11 mouse cellular contexts compared by ENCODE assay signal in genomic region chr3:105799375-105799774, GRCm38 (mm10). TPM values are rescaled to one million over a fixed set of nuclear protein-coding genes. Genes with fewer than 3 reads are reported as not detected.
DNase-seq lines count a peak whose midpoint lies in the region; ATAC-seq and TF ChIP-seq lines count a peak whose summit lies in the region.
"Had no signal": no experiment of that assay in that cellular context is flagged by ENCODE, and none has a peak within 500 bp of the region (broad histone marks: within the 10 kb centered on the region; RNA-seq: fewer than 3 reads in every experiment).

No protein-coding gene starts in this region.

- H3K27ac ChIP-seq in spleen, adult 2 months (ENCODE audit: insufficient read depth, low read length), result peak overlapping the region; percentile 77
- peak overlapping the region; percentile 97 for H3K27ac ChIP-seq in liver, embryonic 12.5 days
- H3K27ac ChIP-seq in stomach, embryonic 16.5 days (ENCODE audit: low read length), result no peak overlapping the region

- no peaks in the 10 kb centered on the region for H3K27me3 ChIP-seq in spleen, adult 2 months (ENCODE audit: control insufficient read depth, insufficient read depth, low read length)
- H3K27me3 ChIP-seq in liver, embryonic 12.5 days (replicated peaks), result no peaks in the 10 kb centered on the region
- H3K27me3 ChIP-seq in stomach, embryonic 16.5 days (ENCODE audit: control insufficient read depth, insufficient read depth, low read length), result no peaks in the 10 kb centered on the region

- H3K9ac ChIP-seq in liver, embryonic 12.5 days, result peak overlapping the region; percentile 93
- peak overlapping the region; percentile 43 for H3K9ac ChIP-seq in stomach, embryonic 16.5 days (ENCODE audit: low read length)

- 21% methylated on average over 4 of the region's 4 CpGs for WGBS in spleen, adult 2 months
- 33% methylated on average over 4 of the region's 4 CpGs for WGBS in liver, embryonic 12.5 days (ENCODE audit: insufficient replicate concordance)
- 57% methylated on average over 4 of the region's 4 CpGs for WGBS in stomach, embryonic 16.5 days

- ATAC-seq in liver, embryonic 12.5 days, result no peak
- no peak for ATAC-seq in stomach, embryonic 16.5 days (ENCODE audit: insufficient read depth, low FRiP score)

- peak overlapping the region; percentile 79 for H3K4me2 ChIP-seq in liver, embryonic 12.5 days
- peak overlapping the region; percentile 62 for H3K4me2 ChIP-seq in stomach, embryonic 16.5 days (ENCODE audit: low read depth, low read length)

- no peaks in the 10 kb centered on the region for H3K36me3 ChIP-seq in spleen, adult 2 months (ENCODE audit: control insufficient read depth, insufficient read depth, low read length)
- no peaks in the 10 kb centered on the region for H3K36me3 ChIP-seq in liver, embryonic 12.5 days
- no peaks in the 10 kb centered on the region for H3K36me3 ChIP-seq in stomach, embryonic 16.5 days (ENCODE audit: control insufficient read depth, insufficient read depth, low read length)

- DNase-seq in heart, adult 11 months, result peak; percentile 85
- DNase-seq in heart, adult 18-20 months, result no peak
- no peak for DNase-seq in spleen, adult 2 months (ENCODE audit: low read depth in 1 of 2, low spot score in 2 of 2)
- DNase-seq in spleen, adult 12 weeks (ENCODE audit: low spot score), result no peak
- no peak for DNase-seq in layer of hippocampus, postnatal 25 days (ENCODE audit: extremely low spot score in 1 of 2, low spot score in 1 of 2)
- no peak for DNase-seq in Muller cell, postnatal 12 days (ENCODE audit: inconsistent ontology term)
- DNase-seq: adrenal gland, adult 8-10 months; B cell, adult 2 months; lung, adult 18-20 months had no signal

- TF ChIP-seq CTCF in spleen, adult 2 months (IDR thresholded peaks at IDR 0.05; ENCODE audit: extremely low read depth, insufficient read depth, insufficient read length, insufficient replicate concordance), result no peak

- peak overlapping the region; percentile 24; the same call in 1 of the 2 replicates for H3K4me3 ChIP-seq in spleen, adult 2 months (ENCODE audit: extremely low read depth, insufficient read depth, insufficient read length)
- H3K4me3 ChIP-seq in liver, embryonic 12.5 days, result peak overlapping the region; percentile 94
- H3K4me3 ChIP-seq in stomach, embryonic 16.5 days (replicated peaks; ENCODE audit: low read length), result peak overlapping the region; percentile 78

- TF ChIP-seq POLR2A in spleen, adult 2 months (IDR thresholded peaks at IDR 0.05; ENCODE audit: low read depth, low read length), result no peak

- H3K4me1 ChIP-seq in spleen, adult 2 months (ENCODE audit: control insufficient read depth, insufficient read depth, insufficient read length), result peaks cover 27% of the 10 kb centered on the region
- H3K4me1 ChIP-seq in liver, embryonic 12.5 days, result peaks cover 70% of the 10 kb centered on the region
- peaks cover 14% of the 10 kb centered on the region for H3K4me1 ChIP-seq in stomach, embryonic 16.5 days (ENCODE audit: control insufficient read depth, insufficient read depth, low read length)

- no peaks in the 10 kb centered on the region for H3K9me3 ChIP-seq in liver, embryonic 12.5 days (replicated peaks)
- no peaks in the 10 kb centered on the region for H3K9me3 ChIP-seq in stomach, embryonic 16.5 days (replicated peaks; ENCODE audit: control insufficient read depth, low read length)

RNA-seq across cellular contexts. Expression of gene Rap1a, which starts 1.8 kb away (rescaled TPM):
- 100 to 1,000 TPM; 106 to 109 TPM for total RNA-seq in heart, adult 18-20 months (2021)
- 6.5 and 8.0 TPM in 2 replicates for polyA plus RNA-seq in spleen, adult 2 months (2012; rRNA removed)
- polyA plus RNA-seq in liver, embryonic 12.5 days (2016; fragmentation: Nextera tagmentation; extraction: Ambion mirVana), result 114 and 122 TPM in 2 replicates
- 127 and 148 TPM in 2 replicates for polyA plus RNA-seq in stomach, embryonic 16.5 days (2015; fragmentation: Nextera tagmentation; extraction: Ambion mirVana)
- 100 to 1,000 TPM; 101 to 108 TPM for total RNA-seq in layer of hippocampus, postnatal 25 days (2021)

Comparison
In these comparisons a context has a peak if more than half of its experiments do, and no peak if none do; other contexts are left out.
1. H3K4me3 ChIP-seq: peak in every context shown above with its lines; median percentile 94 in liver, embryonic 12.5 days; 78 in stomach, embryonic 16.5 days; 24 in spleen, adult 2 months.
2. RNA of gene Rap1a, which starts 1.8 kb away (polyA plus RNA-seq): 127 to 148 TPM in stomach, embryonic 16.5 days and 114 to 122 TPM in liver, embryonic 12.5 days; 6.5 to 8.0 TPM in spleen, adult 2 months; every median in the first group is over 10 times any median in the second.